Mouse (Mus musculus) heart, adult 2 months (tissue): ENCODE measurements around the gene Tob1.

ENCODE experiments used
- CTCF ChIP-seq: fragments of 200-600 bp; IDR thresholded peaks from 2 replicates; pipeline ENCODE4 v1.8.1; 2022; ENCODE audit warnings: antibody characterized with exemption, mild to moderate bottlenecking, moderate library complexity
- EP300 ChIP-seq: fragments of 200-500 bp; IDR thresholded peaks from 2 replicates; pipeline ENCODE4 v1.6.1; 2011; ENCODE audit warnings: low read depth, low read length, control low read depth; ENCODE audit not compliant: insufficient read depth

GRCm38 (mm10) chr11:94171691-94172090 is 39.6 kb upstream of the Tob1 start:
- TF ChIP-seq CTCF (no peak), EP300 (0 out of 2 replicates have a peak, but pooled peaks have one; percentile 64)
